Mouse (Mus musculus) heart, adult 2 months (tissue): ENCODE measurements at regions not wholly inside any gene's neighbourhood (a gene's known extent, or its start where the extent isn't known, plus 50 kb on each side); places are given as distances from the start of the nearest gene placed in this dataset.
A peak's percentile ranks its signal among the peaks of the same experiment; 100 is the strongest.

ENCODE experiments used
- CTCF ChIP-seq: fragments of 200-600 bp; IDR thresholded peaks from 2 replicates; pipeline ENCODE4 v1.8.1; 2022; ENCODE audit warnings: antibody characterized with exemption, mild to moderate bottlenecking, moderate library complexity
- EP300 ChIP-seq: fragments of 200-500 bp; IDR thresholded peaks from 2 replicates; pipeline ENCODE4 v1.6.1; 2011; ENCODE audit warnings: low read depth, low read length, control low read depth; ENCODE audit not compliant: insufficient read depth
- POLR2A ChIP-seq: fragments of 200-500 bp; IDR thresholded peaks from 2 replicates; pipeline ENCODE4 v1.6.1; 2011; ENCODE audit warnings: mild to moderate bottlenecking, low read depth, low read length, control low read depth; ENCODE audit not compliant: insufficient read depth

- TF ChIP-seq POLR2A (0 out of 2 replicates have a peak, but pooled peaks have one; percentile 12), CTCF (no peak), EP300 (no peak)
Observed at GRCm38 (mm10) chr9:88276023-88276568, 50.9 kb upstream of the Nt5e start.
